Mouse (Mus musculus) midbrain, embryonic 16.5 days (tissue): ENCODE measurements at regions not wholly inside any gene's neighbourhood (a gene's known extent, or its start where the extent isn't known, plus 50 kb on each side); places are given as distances from the start of the nearest gene placed in this dataset. TPM values are rescaled to one million over a fixed set of nuclear protein-coding genes. Genes with fewer than 3 reads are reported as not detected.

Source experiments
- ATAC-seq: fragments of 200-750 bp; cut with Nextera tagmentation; 2 replicates; pipeline ENCODE4 v1.8.0; 2017; ENCODE audit warnings: moderate TSS enrichment
- H3K27ac ChIP-seq: fragments of 300-500 bp; sonication (generic); 2 replicates; pipeline ENCODE4 v1.5.1; 2014; ENCODE audit warnings: mild to moderate bottlenecking, low read length, mixed read lengths
- H3K27me3 ChIP-seq: fragments of 300-500 bp; sonication (generic); 2 replicates; pipeline ENCODE4 v1.6.1; 2014; ENCODE audit warnings: low read depth, low read length, mixed read lengths; ENCODE audit not compliant: control insufficient read depth, insufficient read depth
- H3K36me3 ChIP-seq: fragments of 300-500 bp; sonication (generic); 2 replicates; pipeline ENCODE4 v1.6.1; 2014; ENCODE audit warnings: mild to moderate bottlenecking, low read length, moderate library complexity, mixed read lengths; ENCODE audit not compliant: control insufficient read depth, insufficient read depth
- H3K4me1 ChIP-seq: fragments of 300-500 bp; sonication (generic); 2 replicates; pipeline ENCODE4 v1.6.1; 2014; ENCODE audit warnings: mild to moderate bottlenecking, low read length, mixed read lengths; ENCODE audit not compliant: control insufficient read depth, insufficient read depth
- H3K4me2 ChIP-seq: fragments of 300-500 bp; sonication (generic); 2 replicates; pipeline ENCODE4 v1.6.1; 2014; ENCODE audit warnings: mild to moderate bottlenecking, low read length, mixed read lengths
- H3K4me3 ChIP-seq: fragments of 300-500 bp; sonication (generic); 2 replicates; pipeline ENCODE4 v1.5.1; 2014; ENCODE audit warnings: low read depth, mild to moderate bottlenecking, low read length, moderate library complexity, mixed read lengths
- H3K9ac ChIP-seq: fragments of 300-500 bp; sonication (generic); 2 replicates; pipeline ENCODE4 v1.6.1; 2014; ENCODE audit warnings: low read depth, low read length, mixed read lengths
- H3K9me3 ChIP-seq: fragments of 300-500 bp; sonication (generic); replicated peaks from 2 replicates; pipeline ENCODE4 v1.6.1; 2014; ENCODE audit warnings: mild to moderate bottlenecking, low read length, mixed read lengths; ENCODE audit not compliant: control insufficient read depth, poor library complexity, severe bottlenecking
- WGBS: fragments of 180-500 bp; shearing (Covaris S2); extraction: QIAGEN DNeasy Blood & Tissue Kit; methylation state at CpG from one replicate; pipeline ENCODE4 v1.1.7; 2014; 5-methylcytosine and 5-hydroxymethylcytosine counted together
- microRNA-seq: library from miRNA; unstranded; fragments of <30 nt; microRNA quantifications from one replicate; pipeline ENCODE4, GENCODE M21; 2017

DNA sequence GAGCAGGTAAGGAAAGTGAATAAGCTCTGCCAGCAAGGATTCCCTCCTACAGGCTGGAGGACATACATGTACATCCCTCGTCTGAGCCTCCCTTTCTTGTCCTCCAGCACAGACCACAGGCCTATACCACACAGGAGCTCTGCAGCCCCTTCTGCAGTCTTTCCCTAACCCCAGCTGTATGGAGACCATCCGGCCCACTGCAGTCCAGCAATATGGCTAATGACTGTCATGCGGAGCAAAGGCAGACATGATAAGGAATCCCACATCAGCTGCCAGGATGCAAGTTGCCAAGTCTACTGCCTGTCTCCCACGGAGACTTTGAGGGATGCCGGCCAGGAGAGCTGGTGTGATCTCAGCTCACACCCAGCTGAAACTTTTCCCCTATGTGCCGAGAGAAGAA, 50.5 kb upstream of the Man2a1 start:
- no peak for ATAC-seq
- no peaks in the 10 kb centered on the region for H3K36me3 ChIP-seq
- no peak overlapping the region for H3K27ac ChIP-seq
- no peaks in the 10 kb centered on the region for H3K9me3 ChIP-seq
- H3K4me1 ChIP-seq: no peaks in the 10 kb centered on the region
- H3K9ac ChIP-seq: no peak overlapping the region
- no peaks in the 10 kb centered on the region for H3K27me3 ChIP-seq
- 72% methylated on average over 6 of the region's 6 CpGs for WGBS
- H3K4me2 ChIP-seq: no peak overlapping the region
- no peak overlapping the region for H3K4me3 ChIP-seq

Small RNA genes lying in the stretch of these regions (microRNA-seq; reads per million reads assigned to microRNA genes)
- gene Mir6420: not detected
